Mouse (Mus musculus) lung, postnatal 36 days (tissue): ENCODE data around the gene Slc45a3.

Experiments
- DNase-seq: peaks from one replicate; pipeline ENCODE4 v3.0.0; 2022; ENCODE audit warnings: mixed read lengths

Slc45a3 gene

GRCm38 (mm10) chr1:131965818-131966217, 3.1 kb downstream of the Slc45a3 start:
- no peak for DNase-seq

- DNase-seq: peak; percentile 67
Observed at GRCm38 (mm10) chr1:131967336-131967735, 4.6 kb downstream of the Slc45a3 start.

GRCm38 (mm10) chr1:131968556-131968955, 5.8 kb downstream of the Slc45a3 start:
- DNase-seq: no peak

- no peak for DNase-seq
Observed at GRCm38 (mm10) chr1:131968983-131969382, 6.2 kb downstream of the Slc45a3 start.

- peak; percentile 41 for DNase-seq
Observed at GRCm38 (mm10) chr1:131969825-131970224, 7.1 kb downstream of the Slc45a3 start.

GRCm38 (mm10) chr1:131970322-131970660, 7.5 kb downstream of the Slc45a3 start:
- no peak for DNase-seq

- peak; percentile 26 for DNase-seq
Observed at GRCm38 (mm10) chr1:131970661-131971520, 8.1 kb downstream of the Slc45a3 start.

GRCm38 (mm10) chr1:131971771-131972497, 9.2 kb downstream of the Slc45a3 start:
- DNase-seq: no peak

- DNase-seq: no peak
Observed at GRCm38 (mm10) chr1:131972498-131973334, 9.9 kb downstream of the Slc45a3 start.

GRCm38 (mm10) chr1:131973991-131974390, 11.2 kb downstream of the Slc45a3 start:
- DNase-seq: peak; percentile 24

GRCm38 (mm10) chr1:131976886-131977285, 14.1 kb downstream of the Slc45a3 start:
- DNase-seq: no peak

GRCm38 (mm10) chr1:131980471-131980870, 17.7 kb downstream of the Slc45a3 start:
- no peak for DNase-seq

- DNase-seq: peak; percentile 81
Observed at GRCm38 (mm10) chr1:131981378-131982013, 18.7 kb downstream of the Slc45a3 start.

- peak; percentile 85 for DNase-seq
Observed at GRCm38 (mm10) chr1:131982907-131983306, 20.1 kb downstream of the Slc45a3 start.

GRCm38 (mm10) chr1:131983806-131984205, 21.0 kb downstream of the Slc45a3 start:
- DNase-seq: no peak

- no peak for DNase-seq
Observed at GRCm38 (mm10) chr1:131987432-131987831, 24.7 kb downstream of the Slc45a3 start.

GRCm38 (mm10) chr1:131989476-131989875, 26.7 kb downstream of the Slc45a3 start:
- DNase-seq: no peak

- no peak for DNase-seq
Observed at GRCm38 (mm10) chr1:131990083-131990760, 27.5 kb downstream of the Slc45a3 start.

- DNase-seq: no peak
Observed at GRCm38 (mm10) chr1:131992561-131993001, 29.8 kb downstream of the Slc45a3 start.

GRCm38 (mm10) chr1:131993169-131994040, 30.6 kb downstream of the Slc45a3 start:
- DNase-seq: no peak

- DNase-seq: peak; percentile 90
Observed at GRCm38 (mm10) chr1:131995062-131995461, 32.3 kb downstream of the Slc45a3 start.
